Mouse (Mus musculus) urinary bladder, postnatal 0 days (tissue): ENCODE measurements around the gene Cnnm3. TPM values are rescaled to one million over a fixed set of nuclear protein-coding genes. Genes with fewer than 3 reads are reported as not detected.

ENCODE experiments used
- microRNA-seq: library from miRNA; unstranded; fragments of <30 nt; microRNA quantifications from one replicate; pipeline ENCODE4, GENCODE M21; 2016
- polyA plus RNA-seq: library from polyadenylated mRNA; unstranded; fragments of >200 nt; fragmentation: Nextera tagmentation; extraction: Ambion mirVana; gene quantifications from 2 replicates; pipeline ENCODE4 v1.2.1, GENCODE M21; 2015

Gene Cnnm3
- polyA plus RNA-seq = 1.2 and 1.3 TPM in 2 replicates

DNA sequence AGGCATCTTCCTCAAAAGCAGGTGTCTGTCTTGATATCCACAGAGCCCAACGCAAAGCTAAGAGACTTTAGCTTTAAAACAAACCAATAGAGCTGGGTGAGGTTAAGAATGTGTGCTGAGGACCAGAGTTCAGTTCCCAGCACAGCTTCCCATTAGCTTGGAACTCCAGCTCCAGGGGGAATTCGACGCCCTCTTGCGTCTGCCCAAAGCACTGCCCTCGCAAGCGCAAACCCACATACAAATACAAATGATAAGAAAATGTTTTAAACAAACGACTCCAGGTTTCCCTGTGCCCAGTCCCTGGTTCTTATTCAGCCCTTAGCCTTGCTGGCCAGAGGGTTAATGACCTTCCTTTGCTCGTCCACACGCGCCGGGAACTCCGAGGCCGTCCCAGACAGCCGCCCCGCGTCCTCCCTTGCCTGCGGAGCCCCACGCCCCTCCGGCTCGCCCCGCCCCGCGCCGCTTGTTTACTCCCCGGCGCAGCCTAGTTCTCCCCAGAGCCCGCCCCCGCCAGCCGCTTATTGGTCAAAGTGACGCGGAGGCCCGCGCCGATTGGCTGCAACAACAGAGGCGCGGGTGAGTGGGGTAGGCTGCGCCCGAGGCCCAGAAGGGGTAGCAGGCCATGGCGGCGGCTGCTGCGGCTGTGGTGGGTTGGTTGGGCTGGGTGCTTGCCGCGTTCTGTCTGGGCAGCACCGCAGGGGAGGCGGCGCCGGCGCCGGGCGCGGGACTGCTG, at the start of gene Cnnm3:
Gene Cnnm3, plus strand, starts transcription at position 579 of the 733 bp plus-strand sequence.

DNA sequence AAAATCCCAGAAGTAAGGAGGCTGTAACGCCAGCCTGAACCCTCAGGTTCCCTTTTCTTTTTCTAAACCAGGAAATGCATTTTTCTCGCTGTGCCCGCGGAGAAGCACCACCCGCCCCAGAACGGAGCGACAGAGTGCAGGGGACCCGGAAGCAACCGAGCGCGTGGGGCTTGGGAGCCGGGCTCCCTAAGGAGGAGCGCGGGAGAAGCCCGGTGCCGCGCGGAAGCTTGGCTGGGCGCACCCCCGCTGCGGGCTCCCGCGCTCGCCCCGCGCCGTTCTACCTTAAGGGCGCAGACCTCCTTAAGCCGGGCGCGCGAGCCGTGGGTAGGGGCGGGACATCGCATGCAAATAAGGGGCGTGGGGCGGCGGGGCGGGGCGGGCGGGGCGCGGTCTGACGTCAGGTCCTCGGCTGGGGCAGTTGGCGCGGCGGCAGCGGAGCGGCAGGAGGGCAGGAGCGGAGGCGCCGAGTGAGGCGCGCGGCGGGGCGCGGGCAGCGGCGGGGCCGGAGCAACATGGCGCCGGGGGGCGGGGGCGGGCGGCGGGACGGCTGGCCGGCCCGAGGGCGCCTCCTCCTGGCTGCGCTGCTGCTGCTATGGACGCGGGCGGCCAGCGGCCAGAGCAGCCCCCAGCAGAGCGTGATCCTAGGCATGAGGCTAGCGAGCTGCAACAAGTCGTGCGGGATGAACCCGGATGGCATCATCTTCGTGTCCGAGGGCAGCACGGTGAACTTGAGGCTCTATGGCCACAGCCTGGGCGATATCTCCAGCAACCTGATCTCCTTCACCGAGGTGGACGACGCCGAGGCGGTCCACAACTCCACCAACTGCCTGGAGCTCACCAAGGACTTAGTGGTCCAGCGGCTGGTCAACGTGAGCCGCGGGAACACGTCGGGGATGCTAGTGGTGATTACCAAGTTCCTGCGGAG, 40.2 kb upstream of the Cnnm3 start, which contains the start of gene Cnnm4:
Gene Cnnm4, plus strand, starts transcription at position 440 of the 925 bp plus-strand sequence.

DNA sequence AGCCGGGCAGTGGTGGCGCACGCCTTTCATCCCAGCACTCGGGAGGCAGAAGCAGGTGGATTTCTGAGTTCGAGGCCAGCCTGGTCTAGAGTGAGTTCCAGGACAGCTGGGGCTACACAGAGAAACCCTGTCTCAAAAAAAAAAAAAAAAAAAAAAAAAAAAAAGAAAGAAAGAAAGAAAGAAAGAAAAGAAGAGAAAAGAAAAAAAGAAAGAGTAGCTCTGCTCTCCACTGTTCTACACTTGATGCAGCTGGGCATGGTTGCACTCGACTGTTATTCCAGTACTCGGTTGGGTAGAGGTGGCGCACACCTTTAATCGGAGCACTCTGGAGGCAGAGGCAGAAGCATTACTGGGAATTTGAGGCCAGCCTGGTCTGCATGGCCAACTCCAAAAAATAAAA, 25.1 kb downstream of the Cnnm3 start, which contains the start of gene Ankrd23:
Gene Ankrd23, minus strand, starts transcription at position 101 of the 400 bp plus-strand sequence.

DNA sequence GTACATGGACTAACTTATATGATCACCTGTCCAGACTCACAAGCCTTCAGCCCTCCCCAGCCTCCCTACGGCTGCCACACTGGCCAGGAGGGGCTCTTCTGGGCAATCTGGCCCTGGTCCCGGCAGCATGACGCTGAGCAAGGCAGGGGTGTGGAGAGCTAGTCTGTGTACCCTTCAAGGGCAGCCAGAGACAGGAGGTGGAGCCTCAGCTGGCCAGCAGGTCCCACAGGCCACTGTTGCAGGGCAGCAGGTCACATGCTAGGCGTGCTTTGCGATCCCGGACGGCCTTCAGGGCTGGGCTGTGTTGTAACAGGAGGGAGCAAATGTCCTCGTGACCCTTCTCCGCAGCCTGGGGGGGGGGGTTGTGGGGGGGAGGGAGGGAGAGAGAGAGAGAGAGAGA, 27.5 kb downstream of the Cnnm3 start, which contains the start of gene Gm42417:
Gene Gm42417, minus strand, starts transcription at position 244 of the 400 bp plus-strand sequence.

DNA sequence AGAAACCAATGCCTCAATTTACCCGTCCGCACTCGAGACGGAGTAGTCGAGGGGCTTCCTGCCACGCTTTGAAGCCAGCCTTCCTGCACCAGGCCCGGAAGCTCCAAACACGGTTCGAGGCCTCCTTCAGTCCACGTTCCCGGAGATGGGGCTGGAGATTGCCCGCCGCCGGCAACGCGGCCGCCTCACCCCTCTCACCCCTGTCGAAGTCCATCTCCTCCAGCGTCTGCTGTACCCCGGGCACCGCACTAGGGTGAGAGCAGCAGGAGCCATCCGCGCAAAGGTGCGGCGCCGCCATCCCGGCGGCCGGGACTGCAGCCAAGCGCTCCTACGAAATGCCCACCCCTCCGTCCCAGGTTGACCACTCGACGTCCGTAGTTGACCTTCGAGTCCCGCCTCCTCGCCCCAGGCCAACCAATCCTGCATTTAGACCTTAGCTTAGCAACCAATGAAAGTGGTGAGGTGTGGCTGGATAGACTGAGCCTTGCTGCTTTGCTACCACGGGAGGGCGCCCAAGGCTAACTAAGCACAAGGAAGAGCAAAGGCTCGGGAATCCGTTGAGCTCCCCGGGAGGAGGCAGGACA, 35.3 kb downstream of the Cnnm3 start, which contains the start of gene Ankrd39:
Gene Ankrd39, minus strand, starts transcription at position 558 of the 584 bp plus-strand sequence.

DNA sequence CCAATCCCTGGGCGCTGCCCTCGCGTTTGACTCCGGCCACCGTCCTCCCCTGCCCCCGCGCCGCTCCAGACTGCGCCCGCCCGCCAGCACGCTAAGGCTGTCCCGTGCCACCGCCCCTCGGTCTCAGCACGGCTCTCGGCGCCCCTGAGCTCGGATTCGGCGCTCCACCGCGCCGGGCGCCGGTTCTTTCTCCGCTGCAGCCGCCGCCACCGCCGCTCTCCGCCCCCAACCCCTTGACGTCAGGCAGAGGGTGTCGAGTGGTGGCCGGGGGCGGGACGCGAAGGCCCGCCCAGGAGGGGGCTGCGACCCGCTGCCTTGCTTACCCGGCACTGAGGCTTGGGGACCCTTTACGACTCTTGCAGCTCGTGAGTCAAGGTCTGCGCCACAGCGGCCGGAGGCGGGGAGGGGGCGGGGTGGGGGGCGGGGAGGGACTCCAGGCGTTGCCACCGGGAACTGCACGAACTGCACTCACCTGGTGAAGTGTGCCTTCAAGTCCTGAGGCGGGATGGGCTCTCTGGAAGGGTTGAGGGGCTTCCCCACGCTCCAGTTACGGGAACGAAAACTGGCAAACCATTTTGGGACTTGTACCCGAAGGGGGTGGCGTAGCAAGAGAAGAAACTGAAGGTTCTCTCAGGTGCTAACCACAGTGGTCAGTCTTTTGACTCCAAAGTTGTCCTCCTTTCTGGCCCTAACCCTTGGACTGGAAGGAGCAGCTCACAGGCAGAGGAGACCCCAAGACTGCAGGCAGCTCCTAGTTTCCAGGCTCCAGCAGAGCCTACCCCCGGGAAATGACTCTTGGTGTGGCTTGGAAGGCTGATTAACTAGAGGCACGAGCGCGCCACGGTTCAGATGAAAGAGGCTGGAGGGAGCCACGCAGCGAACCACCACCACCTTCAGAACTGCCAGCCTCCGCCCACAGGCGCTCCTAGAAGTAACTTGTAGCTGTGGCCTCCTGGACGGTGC, 46.6 kb downstream of the Cnnm3 start, which contains the start of gene Sema4c:
Gene Sema4c, minus strand, starts transcription at position 319 of the 963 bp plus-strand sequence.

Small RNA genes lying within 50 kb of the gene (microRNA-seq; reads per million reads assigned to microRNA genes)
- not detected for gene Gm47280

Other genes starting within 250 kb of the Cnnm3 start
- gene Neurl3, start 237.2 kb upstream of the Cnnm3 start, polyA plus RNA-seq = 1.7 and 4.9 TPM in 2 replicates
- gene Arid5a, start 204.1 kb upstream of the Cnnm3 start, polyA plus RNA-seq = 6.0 and 6.2 TPM in 2 replicates
- gene Kansl3, start 142.7 kb upstream of the Cnnm3 start, polyA plus RNA-seq = 20.0 and 21.5 TPM in 2 replicates
- 0.16 and 0.19 TPM in 2 replicates for gene Fer1l5, start 139.6 kb upstream of the Cnnm3 start, polyA plus RNA-seq
- 15.5 and 15.9 TPM in 2 replicates for gene Lman2l, start 66.6 kb upstream of the Cnnm3 start, polyA plus RNA-seq
- 10.0 and 11.8 TPM in 2 replicates for gene Cnnm4, start 40.2 kb upstream of the Cnnm3 start, polyA plus RNA-seq
- gene Ankrd23, start 25.0 kb downstream of the Cnnm3 start, polyA plus RNA-seq = 11.8 and 13.1 TPM in 2 replicates
- gene Gm42417, start 27.6 kb downstream of the Cnnm3 start, polyA plus RNA-seq = 1.0 TPM in 1 of 2 replicates, not detected in the other
- gene Ankrd39, start 35.6 kb downstream of the Cnnm3 start, polyA plus RNA-seq = 20.9 and 28.5 TPM in 2 replicates
- gene Sema4c, start 46.5 kb downstream of the Cnnm3 start, polyA plus RNA-seq = 8.2 and 9.7 TPM in 2 replicates
- gene Fam178b, start 171.3 kb downstream of the Cnnm3 start, polyA plus RNA-seq = 1.3 and 1.6 TPM in 2 replicates
- 696 and 763 TPM in 2 replicates for gene Cox5b, start 179.6 kb downstream of the Cnnm3 start, polyA plus RNA-seq
- not detected in 2 replicates for gene 4933424G06Rik, start 198.3 kb downstream of the Cnnm3 start, polyA plus RNA-seq
- 62.6 and 65.6 TPM in 2 replicates for gene Actr1b, start 202.6 kb downstream of the Cnnm3 start, polyA plus RNA-seq
- 0.18 TPM in 1 of 2 replicates, not detected in the other for gene Zap70, start 249.9 kb downstream of the Cnnm3 start, polyA plus RNA-seq